Mouse (Mus musculus): ENCODE results near the gene Phlda2. TPM values are rescaled to one million over a fixed set of nuclear protein-coding genes. Genes with fewer than 3 reads are reported as not detected.
A peak's percentile ranks its signal among the peaks of the same experiment; 100 is the strongest.
"Not testable (repeated sequence)": the region's sequence is repeated elsewhere in the genome, so short reads cannot be mapped to it uniquely, and the experiment has no call there.

The Phlda2 gene
- total and polyA plus RNA-seq, 2 experiments from 2014 or later, result not detected

- Histone ChIP-seq H3K4me2 (ENCODE audit: low read depth, low read length) (no peak overlapping the region), H3K36me3 (replicated peaks; ENCODE audit: control insufficient read depth, insufficient read depth, low read length) (peaks cover 7% of the 10 kb centered on the region; the same call in 1 of the 2 replicates), H3K27ac (ENCODE audit: low read depth) (no peak overlapping the region), H3K4me1 (ENCODE audit: control insufficient read depth, insufficient read depth) (peaks cover 23% of the 10 kb centered on the region), H3K4me3 (ENCODE audit: low read depth, low read length) (no peak overlapping the region), H3K27me3 (ENCODE audit: control insufficient read depth, insufficient read depth, low read length) (no peaks in the 10 kb centered on the region), H3K9me3 (replicated peaks; ENCODE audit: control insufficient read depth, low read length) (no peaks in the 10 kb centered on the region), H3K9ac (replicated peaks; ENCODE audit: low read depth, low read length) (no peak overlapping the region)
- WGBS, result 97% methylated on average over 2 of the region's 2 CpGs
- TF ChIP-seq CTCF (IDR thresholded peaks at IDR 0.05; ENCODE audit: low read depth), result peak; percentile 49
- no peak for TF ChIP-seq EP300 (IDR thresholded peaks at IDR 0.05; ENCODE audit: low read depth)
- ATAC-seq (ENCODE audit: insufficient read depth, low read depth), result no peak
- no peak for DNase-seq (ENCODE audit: low spot score)
Measured at GRCm38 (mm10) chr7:143544368-143544767, 41.4 kb upstream of the Phlda2 start.

- peaks cover 62% of the 10 kb centered on the region for H3K36me3 ChIP-seq (replicated peaks; ENCODE audit: control insufficient read depth, insufficient read depth, low read length)
- no peak overlapping the region for H3K4me3 ChIP-seq (ENCODE audit: low read depth, low read length)
- 74% methylated on average over 1 of the region's 1 CpGs for WGBS
- H3K4me1 ChIP-seq (ENCODE audit: control insufficient read depth, insufficient read depth), result peaks cover 15% of the 10 kb centered on the region
- no peak overlapping the region for H3K9ac ChIP-seq (replicated peaks; ENCODE audit: low read depth, low read length)
- ATAC-seq (ENCODE audit: insufficient read depth, low read depth) (no peak), DNase-seq (ENCODE audit: low spot score) (no peak)
- H3K9me3 ChIP-seq (replicated peaks; ENCODE audit: control insufficient read depth, low read length), result no peaks in the 10 kb centered on the region
- no peak overlapping the region for H3K27ac ChIP-seq (ENCODE audit: low read depth)
- H3K27me3 ChIP-seq (ENCODE audit: control insufficient read depth, insufficient read depth, low read length), result no peaks in the 10 kb centered on the region
- TF ChIP-seq EP300 (IDR thresholded peaks at IDR 0.05; ENCODE audit: low read depth), result no peak
- TF ChIP-seq CTCF (IDR thresholded peaks at IDR 0.05; ENCODE audit: low read depth), result no peak
- H3K4me2 ChIP-seq (ENCODE audit: low read depth, low read length), result no peak overlapping the region
Measured at GRCm38 (mm10) chr7:143538671-143539070, 35.7 kb upstream of the Phlda2 start.

GRCm38 (mm10) chr7:143538229-143538628 is 35.3 kb upstream of the Phlda2 start:
- not testable (repeated sequence) for H3K27ac ChIP-seq (ENCODE audit: low read depth); ATAC-seq (ENCODE audit: insufficient read depth, low read depth); H3K4me2 ChIP-seq (ENCODE audit: low read depth, low read length); H3K9me3 ChIP-seq (replicated peaks; ENCODE audit: control insufficient read depth, low read length); DNase-seq (ENCODE audit: low spot score); H3K9ac ChIP-seq (replicated peaks; ENCODE audit: low read depth, low read length); H3K27me3 ChIP-seq (ENCODE audit: control insufficient read depth, insufficient read depth, low read length); H3K4me3 ChIP-seq (ENCODE audit: low read depth, low read length)
- peaks cover 66% of the 10 kb centered on the region for H3K36me3 ChIP-seq (replicated peaks; ENCODE audit: control insufficient read depth, insufficient read depth, low read length)
- H3K4me1 ChIP-seq (ENCODE audit: control insufficient read depth, insufficient read depth), result peaks cover 15% of the 10 kb centered on the region
- WGBS, result 78% methylated on average over 6 of the region's 6 CpGs

GRCm38 (mm10) chr7:143536251-143536650 is 33.3 kb upstream of the Phlda2 start:
- Histone ChIP-seq H3K4me1 (ENCODE audit: control insufficient read depth, insufficient read depth) (peaks cover 7% of the 10 kb centered on the region; the same call in 1 of the 2 replicates), H3K4me3 (ENCODE audit: low read depth, low read length) (no peak overlapping the region), H3K4me2 (ENCODE audit: low read depth, low read length) (no peak overlapping the region), H3K9me3 (replicated peaks; ENCODE audit: control insufficient read depth, low read length) (no peaks in the 10 kb centered on the region), H3K9ac (replicated peaks; ENCODE audit: low read depth, low read length) (no peak overlapping the region), H3K27me3 (ENCODE audit: control insufficient read depth, insufficient read depth, low read length) (no peaks in the 10 kb centered on the region), H3K27ac (ENCODE audit: low read depth) (no peak overlapping the region), H3K36me3 (replicated peaks; ENCODE audit: control insufficient read depth, insufficient read depth, low read length) (peaks cover 84% of the 10 kb centered on the region)
- ATAC-seq (ENCODE audit: insufficient read depth, low read depth) (no peak), DNase-seq (ENCODE audit: low spot score) (no peak)
- TF ChIP-seq CTCF (IDR thresholded peaks at IDR 0.05; ENCODE audit: low read depth), result no peak
- no peak for TF ChIP-seq EP300 (IDR thresholded peaks at IDR 0.05; ENCODE audit: low read depth)
- WGBS, result 83% methylated on average over 3 of the region's 3 CpGs

- no peaks in the 10 kb centered on the region; the same call in 1 of the 2 replicates for H3K4me1 ChIP-seq (ENCODE audit: control insufficient read depth, insufficient read depth)
- H3K9ac ChIP-seq (replicated peaks; ENCODE audit: low read depth, low read length), result no peak overlapping the region
- ATAC-seq (ENCODE audit: insufficient read depth, low read depth) (no peak), DNase-seq (ENCODE audit: low spot score) (no peak)
- H3K36me3 ChIP-seq (replicated peaks; ENCODE audit: control insufficient read depth, insufficient read depth, low read length), result peaks cover 98% of the 10 kb centered on the region
- no peak overlapping the region for H3K4me3 ChIP-seq (ENCODE audit: low read depth, low read length)
- 46% methylated on average over 2 of the region's 2 CpGs for WGBS
- TF ChIP-seq EP300 (IDR thresholded peaks at IDR 0.05; ENCODE audit: low read depth) (no peak), CTCF (IDR thresholded peaks at IDR 0.05; ENCODE audit: low read depth) (no peak)
- no peak overlapping the region for H3K4me2 ChIP-seq (ENCODE audit: low read depth, low read length)
- no peaks in the 10 kb centered on the region for H3K9me3 ChIP-seq (replicated peaks; ENCODE audit: control insufficient read depth, low read length)
- no peaks in the 10 kb centered on the region for H3K27me3 ChIP-seq (ENCODE audit: control insufficient read depth, insufficient read depth, low read length)
- no peak overlapping the region for H3K27ac ChIP-seq (ENCODE audit: low read depth)
Measured at GRCm38 (mm10) chr7:143533284-143533683, 30.3 kb upstream of the Phlda2 start.

GRCm38 (mm10) chr7:143532410-143532809 is 29.5 kb upstream of the Phlda2 start:
- ATAC-seq (ENCODE audit: insufficient read depth, low read depth), result no peak
- WGBS, result 58% methylated on average over 1 of the region's 1 CpGs
- Histone ChIP-seq H3K9me3 (replicated peaks; ENCODE audit: control insufficient read depth, low read length) (no peaks in the 10 kb centered on the region), H3K36me3 (replicated peaks; ENCODE audit: control insufficient read depth, insufficient read depth, low read length) (peaks cover 98% of the 10 kb centered on the region), H3K27ac (ENCODE audit: low read depth) (no peak overlapping the region), H3K4me3 (ENCODE audit: low read depth, low read length) (no peak overlapping the region), H3K27me3 (ENCODE audit: control insufficient read depth, insufficient read depth, low read length) (no peaks in the 10 kb centered on the region), H3K4me1 (ENCODE audit: control insufficient read depth, insufficient read depth) (no peaks in the 10 kb centered on the region; the same call in 1 of the 2 replicates), H3K9ac (replicated peaks; ENCODE audit: low read depth, low read length) (no peak overlapping the region), H3K4me2 (ENCODE audit: low read depth, low read length) (no peak overlapping the region)
- no peak for TF ChIP-seq EP300 (IDR thresholded peaks at IDR 0.05; ENCODE audit: low read depth)
- TF ChIP-seq CTCF (IDR thresholded peaks at IDR 0.05; ENCODE audit: low read depth), result no peak
- no peak for DNase-seq (ENCODE audit: low spot score)
